Mouse (Mus musculus): ENCODE measurements around the gene Tbc1d8.
A peak's percentile ranks its signal among the peaks of the same experiment; 100 is the strongest.

Gene Tbc1d8

DNA sequence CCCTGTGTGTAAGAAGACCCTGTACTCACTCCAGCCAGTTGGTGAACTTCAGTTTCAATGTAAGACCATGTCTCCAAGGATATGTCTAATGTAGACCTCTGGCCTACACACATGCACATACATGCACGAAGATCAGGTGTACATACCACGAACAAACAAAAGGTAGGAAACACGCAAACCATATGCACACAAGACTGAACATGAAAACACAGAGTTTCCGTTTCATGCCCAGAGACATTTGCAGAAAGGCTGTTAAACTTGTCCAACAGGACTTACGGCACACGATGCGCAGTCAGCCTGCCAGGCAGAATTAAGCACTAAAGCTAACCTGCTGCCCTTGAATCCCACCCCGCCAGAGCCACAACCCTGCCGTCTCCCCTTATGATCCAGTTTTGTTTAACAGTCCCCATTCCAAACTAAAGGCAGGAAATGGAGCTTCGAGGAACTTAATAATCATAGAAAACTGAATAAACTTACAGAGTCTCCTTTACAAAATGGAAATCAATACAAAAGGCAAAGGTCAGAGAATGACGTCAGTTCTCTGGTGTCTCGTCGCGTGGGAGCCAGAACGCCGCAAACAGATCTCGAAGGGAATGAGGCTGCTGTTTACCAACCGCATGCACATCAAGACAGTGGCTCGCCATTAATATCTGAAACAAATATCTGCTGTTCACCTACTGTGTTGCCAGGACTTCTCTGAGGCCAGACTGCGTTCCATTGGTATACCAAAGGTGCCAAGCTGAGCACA, 33.1 kb downstream of the Tbc1d8 start:
- no peak for DNase-seq

DNA sequence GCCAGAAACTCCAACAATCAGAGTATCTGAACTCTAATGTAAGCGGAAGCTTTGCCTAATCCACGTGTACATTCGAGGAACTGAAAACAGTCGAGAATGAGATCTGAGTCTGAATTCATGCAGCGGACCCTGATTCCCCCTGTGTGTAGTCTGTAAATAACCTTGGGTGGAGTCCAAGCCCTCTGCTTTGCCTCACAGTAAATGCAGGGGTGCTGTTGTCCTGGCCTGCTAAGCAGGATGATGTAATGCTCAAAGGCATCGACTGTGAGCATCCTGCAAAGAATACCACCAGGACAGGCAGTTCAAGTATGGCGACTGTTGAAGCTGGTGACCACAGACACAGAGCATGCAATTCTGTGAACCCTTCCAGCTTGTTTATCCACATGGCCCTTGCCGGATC, 34.8 kb downstream of the Tbc1d8 start:
- DNase-seq = no peak

DNA sequence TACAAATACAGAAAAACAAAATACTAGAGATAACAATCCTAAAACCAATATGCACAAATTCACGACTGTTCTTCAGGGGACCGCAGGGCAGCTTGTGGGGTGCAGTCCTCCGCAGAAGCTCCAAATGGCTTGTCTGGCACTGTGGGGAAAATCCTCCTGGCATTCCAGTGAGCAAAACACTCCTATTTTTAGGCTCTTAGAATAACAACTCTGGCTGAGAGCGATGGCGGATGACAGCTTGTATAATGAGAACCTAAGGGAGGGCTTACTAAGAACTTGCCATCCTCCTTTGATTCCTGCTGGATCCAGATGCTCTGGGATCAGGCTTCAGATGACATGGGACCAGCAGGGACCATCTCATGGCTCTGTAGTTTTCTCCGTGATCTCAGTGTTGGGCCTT, 36.9 kb downstream of the Tbc1d8 start:
- DNase-seq = peak; percentile 37

DNA sequence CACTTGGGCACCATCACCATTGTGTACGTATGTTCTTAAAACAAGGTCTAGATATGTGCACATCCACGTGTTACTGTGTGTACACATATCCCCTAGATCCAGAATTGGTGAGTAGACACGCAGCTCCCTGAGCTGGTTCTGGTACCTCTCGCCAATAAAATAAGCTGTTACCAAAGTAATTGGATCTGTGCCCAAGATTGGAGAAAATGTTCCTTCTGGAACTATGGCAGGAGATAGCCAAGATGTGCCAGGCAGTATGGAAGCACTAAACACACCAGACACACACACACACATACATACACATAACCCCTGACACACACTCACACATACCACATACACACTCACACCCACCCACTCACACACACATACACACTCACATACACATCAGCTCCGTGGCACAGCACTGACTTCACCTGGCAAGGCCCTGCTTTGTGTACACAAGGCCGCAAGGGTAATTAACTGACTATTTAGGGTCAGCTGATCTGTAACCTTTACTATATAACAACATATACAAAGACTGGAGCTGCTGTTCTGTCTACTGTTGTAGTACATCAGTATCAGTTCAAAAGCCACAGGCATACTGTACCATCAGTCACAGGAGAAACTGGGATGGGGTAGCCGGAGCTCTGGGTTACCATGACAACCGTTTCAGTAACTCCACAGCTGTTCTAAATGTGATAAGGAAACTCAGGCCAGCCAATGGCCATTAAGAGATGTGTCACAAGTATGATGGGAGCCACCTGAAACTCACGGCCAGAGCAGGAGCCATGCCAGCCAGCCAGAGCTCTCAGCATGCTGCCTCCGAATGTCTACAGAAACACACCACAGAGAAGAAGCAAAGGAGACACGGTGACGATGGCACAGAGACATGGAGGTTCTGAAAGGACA, 38.6 kb downstream of the Tbc1d8 start:
- no peak for DNase-seq

DNA sequence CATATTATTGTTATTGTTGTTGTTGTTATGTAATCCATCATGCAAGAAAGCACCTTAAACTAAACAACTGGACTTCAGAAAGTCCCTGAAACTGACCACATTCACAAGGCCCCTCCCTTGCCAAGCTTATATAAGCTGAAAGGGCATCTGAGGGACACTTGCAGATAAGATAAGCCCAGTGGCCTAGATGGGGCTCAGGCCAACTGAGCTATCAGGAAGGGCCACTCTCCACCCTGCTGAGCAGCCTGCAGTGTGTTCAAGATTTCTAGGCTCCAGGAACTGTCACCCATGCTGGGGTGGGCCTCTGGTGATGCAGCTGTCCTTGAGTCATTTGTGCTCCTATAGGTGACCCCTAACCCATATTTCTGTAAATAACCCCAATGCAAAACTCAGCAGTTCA, 39.9 kb downstream of the Tbc1d8 start:
- no peak for DNase-seq

DNA sequence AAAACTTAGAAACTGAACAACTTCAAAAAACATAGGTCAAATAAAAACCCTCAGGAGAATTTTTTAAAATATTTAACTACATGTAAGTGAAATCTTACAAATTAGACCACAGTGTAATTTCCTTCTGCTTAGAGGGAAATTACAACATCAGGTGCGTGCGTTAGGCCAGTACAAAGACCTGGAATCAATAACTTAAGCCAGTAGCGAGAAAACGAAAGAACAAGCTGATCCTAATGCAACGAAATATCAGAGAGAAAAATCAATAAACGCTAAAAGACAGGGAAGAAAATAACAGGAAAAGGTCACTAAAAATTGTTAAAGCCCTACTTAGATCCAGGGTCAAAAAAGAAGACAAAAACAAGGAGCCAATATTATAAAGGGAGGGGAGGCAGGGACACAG, 44.3 kb downstream of the Tbc1d8 start:
- no peak for DNase-seq

DNA sequence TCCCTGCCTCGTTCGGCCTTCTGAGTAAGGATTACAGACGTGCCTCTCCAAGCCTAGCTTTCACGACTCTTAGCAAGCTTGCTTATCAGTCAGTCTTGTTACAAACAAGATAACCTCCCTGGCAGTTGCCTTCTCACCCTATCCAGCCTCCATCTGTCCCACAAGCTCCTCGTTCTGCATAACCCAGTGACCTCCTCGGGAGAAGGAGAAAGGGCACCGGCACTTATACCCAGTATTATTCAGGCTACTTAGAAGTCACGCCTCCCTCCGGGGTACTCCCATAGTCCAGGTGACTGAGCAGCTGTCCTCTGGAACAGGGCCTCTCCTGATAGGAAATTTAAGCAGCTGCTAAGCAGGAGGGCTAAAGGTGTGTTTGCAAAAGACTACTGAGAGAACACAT, 48.5 kb downstream of the Tbc1d8 start:
- no peak for DNase-seq

DNA sequence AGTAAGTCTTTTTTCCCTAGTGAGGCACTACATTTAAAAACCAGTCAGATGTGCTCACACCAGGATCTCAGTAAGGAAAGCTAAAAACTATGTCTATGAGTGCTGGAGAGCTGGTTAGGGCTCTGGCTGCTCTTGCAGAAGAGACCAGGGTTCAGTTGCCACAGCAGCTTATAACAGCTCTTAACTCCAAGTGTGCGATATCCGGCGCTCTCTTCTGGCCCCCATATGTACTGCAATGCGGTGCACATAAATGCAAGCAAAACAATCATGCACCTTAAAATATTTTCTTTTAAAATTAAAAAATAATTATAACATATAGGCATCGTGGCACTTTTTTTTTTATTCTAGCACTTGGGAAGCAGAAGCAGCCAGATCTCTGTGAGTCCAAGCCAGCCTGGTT, 49.5 kb downstream of the Tbc1d8 start:
- no peak for DNase-seq

DNA sequence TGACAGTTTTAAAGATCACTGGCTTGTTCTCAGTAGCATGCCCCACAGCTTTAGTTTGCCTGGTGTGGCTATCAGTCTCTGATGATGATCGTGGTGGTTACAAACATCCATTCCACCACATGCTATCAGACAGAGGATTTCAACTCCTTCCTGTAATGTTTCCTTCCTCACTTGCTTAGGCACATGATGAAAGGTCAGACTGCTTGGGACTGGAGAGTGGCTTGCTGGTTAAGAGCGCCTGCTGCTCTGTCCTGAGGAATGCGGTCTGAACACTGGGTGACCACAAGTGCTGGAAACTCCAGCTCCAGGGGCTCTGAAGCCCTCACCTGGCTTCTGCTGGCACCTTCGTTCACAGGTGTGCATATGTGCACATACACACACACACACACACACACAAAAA, 50.3 kb downstream of the Tbc1d8 start:
- DNase-seq = no peak

DNA sequence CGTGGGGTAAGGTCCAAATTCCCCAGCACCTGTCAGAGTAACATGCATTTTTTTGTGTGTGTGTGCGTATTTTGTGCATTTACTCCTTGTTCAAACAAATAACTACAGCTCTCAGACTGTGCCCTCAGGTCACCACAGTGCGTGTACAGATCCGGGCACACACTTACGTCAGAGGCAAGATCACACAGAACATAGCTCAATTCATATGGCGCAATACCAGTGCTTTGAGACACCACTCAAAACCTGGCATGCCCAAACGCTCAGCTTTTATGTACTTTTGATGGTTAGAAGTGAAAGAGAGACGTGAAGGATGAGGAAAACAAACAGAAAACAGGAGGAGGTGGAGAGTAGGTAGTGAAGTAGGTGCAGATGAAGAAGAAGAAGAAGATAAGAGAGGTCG, 53.1 kb downstream of the Tbc1d8 start:
- no peak for DNase-seq

DNA sequence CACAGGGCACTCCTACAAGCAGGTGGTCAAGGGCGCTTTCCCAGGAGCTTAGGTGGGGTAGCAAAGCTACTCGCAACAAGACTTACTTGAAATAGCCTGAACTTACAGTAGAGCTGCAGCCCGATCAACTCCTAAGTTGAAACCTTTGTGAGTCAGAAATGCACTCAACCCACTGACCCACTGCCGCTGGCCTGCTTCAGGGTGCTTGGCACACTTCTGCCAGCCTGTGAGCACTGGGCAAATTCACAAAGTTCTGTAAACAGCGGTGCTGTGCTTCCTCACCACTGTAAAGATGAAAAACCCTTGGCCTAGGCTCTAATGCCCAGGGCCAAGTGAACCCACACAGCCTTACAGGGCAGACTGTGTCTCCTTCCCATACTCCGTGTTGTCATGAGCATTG, 57.6 kb downstream of the Tbc1d8 start:
- DNase-seq = no peak

DNA sequence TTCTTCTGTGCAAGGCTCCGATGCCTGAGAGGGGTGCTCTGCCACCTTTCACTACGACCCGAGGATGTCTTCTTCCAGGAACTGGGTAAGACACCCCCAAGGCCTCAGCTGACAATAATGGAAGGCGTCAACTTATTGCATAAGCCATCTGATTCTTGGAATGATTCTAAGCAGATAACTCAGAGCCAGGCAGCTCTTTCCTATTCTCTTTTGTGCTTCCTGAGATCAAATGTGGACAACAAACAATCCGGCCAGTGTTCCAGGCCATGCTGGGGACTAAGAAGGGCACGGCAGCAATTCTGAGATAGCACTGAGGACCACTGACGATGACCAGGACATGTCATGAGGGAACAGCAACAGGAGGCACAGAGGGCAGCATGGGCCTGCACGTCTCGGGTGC, 59.7 kb downstream of the Tbc1d8 start:
- DNase-seq = no peak

DNA sequence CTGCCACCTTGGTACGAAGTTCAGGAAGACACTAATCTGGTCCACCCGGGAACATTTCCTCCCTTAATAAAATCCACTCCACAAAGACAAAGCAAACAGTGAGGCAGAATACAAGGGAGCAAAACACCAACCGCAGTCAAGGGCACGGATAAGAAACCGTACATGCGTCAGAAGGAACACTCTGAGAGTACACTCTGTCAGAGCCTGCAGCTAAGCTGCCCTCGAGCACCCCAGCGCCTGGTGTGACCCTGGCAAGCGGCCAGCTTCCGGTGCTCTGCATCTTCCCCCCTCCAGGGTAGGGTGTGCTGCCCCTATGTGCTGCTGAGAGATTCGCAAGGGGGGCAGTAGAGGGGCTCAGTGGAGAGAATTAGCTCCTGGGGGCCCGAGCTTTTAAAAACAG, 60.7 kb downstream of the Tbc1d8 start:
- no peak for DNase-seq

DNA sequence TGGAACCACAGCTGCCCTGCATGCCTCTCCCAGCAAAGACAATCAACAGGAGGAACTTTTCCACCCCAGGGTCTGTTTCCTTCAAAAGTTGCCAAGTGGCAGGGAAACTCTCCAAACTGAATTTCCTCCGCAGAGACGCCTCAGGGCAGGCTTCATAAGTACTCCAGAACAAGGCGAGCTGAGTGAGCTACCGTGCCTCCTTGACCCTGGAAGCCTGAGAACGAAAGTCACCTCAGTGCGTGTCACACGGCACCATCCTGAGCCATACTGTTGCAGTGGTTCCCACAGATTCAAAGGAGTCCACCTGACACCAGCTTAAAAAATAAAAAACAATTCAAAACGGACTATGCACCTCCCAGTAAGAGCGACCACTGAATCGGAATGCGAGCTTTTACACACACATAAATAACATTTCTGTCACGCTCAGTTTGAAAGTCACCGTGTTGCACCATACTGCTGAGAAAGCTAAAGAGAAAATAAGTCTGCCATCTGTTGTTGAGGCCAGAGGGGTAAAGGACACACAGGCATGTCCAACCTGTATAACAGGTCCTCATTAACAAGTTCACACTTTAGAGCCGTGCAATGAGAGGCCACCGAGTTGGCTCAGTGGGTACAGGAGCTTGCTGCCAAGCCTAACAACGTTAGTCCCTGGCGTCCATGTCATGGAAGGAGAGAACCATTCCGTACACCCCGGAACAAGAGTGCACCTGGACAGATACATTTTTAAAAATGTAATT, 68.3 kb downstream of the Tbc1d8 start:
- no peak for DNase-seq

DNA sequence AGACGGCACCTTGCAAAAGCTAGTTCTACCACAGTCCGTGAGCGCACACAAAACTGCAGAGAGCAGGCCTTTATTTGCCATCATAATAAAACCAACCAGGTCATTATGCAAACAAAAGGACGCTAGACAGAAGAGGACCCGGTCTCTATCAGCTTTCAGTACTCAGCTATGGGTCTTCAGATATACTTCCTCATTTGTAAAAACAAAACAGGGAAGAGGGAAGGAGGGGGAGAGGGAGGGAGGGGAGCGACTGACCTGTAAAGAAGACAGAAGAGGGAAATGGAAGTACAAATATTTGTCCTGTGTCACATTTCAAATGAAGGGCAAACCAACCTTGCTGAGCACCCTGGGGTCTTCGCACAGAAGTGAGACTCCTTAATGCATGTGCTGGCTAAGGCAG, 69.9 kb downstream of the Tbc1d8 start:
- DNase-seq = no peak

DNA sequence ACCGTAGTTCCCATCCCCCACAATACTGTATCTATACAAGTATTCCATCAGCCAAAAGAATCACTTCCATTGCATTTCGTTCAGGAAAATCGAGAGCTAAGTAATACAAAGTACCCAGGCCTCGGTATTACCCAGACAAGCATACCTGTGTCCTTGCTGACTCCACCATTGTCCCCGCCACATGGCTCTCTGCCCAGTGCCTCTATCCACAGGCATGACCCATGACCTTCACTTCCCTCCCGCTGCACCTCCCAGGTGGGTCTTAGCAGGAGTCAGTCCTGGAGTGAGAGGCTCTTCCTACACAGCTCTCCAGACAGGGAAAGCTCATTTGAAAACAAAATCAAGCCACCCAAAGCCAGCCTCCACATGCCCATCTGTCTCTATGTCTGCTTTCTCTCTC, 70.4 kb downstream of the Tbc1d8 start:
- no peak for DNase-seq

DNA sequence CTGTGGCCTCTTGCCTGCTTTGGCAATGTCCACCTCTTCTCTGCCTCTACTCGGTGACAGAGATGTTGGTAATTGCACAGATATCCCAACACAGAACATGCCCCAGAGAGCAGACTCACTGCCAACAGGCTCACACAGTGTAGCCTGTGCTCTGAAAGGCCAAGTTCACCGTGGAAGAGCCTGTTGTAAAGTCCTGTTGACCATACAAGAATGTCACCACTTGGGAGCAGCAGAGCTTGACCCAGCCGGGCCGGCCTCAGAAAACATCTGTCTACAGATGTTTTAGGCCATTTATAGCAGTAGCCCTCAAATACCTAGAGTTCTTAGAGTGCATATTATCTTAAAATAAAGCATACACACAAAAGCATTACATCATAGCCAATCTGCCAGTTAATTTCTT, 71.4 kb downstream of the Tbc1d8 start:
- DNase-seq = no peak

DNA sequence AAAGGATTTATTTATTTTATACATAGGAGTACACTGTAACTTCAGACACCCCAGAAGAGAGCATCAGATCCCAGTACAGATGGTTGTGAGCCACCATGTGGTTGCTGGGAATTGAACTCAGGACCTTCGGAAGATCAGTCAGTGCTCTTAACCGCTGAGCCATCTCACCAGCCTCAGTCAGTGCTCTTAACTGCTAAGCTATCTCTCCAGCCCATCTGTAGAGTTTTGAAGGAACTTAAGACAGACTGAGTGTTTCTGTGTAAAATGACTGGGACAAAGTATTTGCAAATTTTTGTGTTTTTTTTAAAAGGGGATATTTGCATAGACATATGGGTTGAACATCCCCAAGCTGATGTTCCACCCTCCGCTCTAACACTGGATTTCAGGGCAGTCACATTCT, 78.4 kb downstream of the Tbc1d8 start:
- DNase-seq = no peak

DNA sequence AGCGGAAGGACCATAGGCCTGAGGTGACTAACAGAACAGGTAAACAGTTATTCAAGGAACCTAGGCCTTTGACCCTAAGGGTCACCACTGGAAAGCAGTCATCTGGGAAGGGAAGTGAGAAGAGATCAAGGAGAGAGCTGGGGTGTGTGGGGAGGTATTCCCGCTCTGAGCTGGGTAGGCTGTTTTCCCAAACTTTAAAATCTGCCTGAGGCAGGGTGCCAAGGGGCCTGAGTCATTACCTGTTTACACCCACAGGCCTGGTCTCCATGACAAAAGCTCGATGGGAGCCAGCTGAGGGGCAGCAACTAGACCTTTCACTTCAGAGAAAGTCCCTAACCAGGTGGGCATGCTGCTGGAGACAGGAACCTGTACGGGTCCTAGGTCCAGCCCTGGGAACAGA, 79.3 kb downstream of the Tbc1d8 start:
- DNase-seq = no peak

DNA sequence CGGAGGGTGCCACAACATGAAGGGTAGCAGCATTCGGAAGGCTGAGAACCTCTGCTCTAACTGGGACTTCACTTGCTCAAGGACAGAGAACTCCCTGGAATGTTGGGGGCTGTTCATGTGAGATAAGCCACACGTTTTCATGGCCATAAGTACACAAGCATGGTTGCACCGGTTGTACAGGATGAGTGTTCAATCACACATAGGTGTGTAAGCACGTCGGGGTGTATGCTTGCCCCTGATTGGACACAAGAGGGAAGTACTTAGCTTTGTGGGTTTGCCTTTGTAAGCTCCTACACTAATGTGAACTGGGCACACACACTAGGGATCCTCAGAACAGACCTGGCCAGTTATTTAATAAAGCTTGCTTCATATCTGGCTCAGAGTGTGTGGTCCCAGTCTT, 80.3 kb downstream of the Tbc1d8 start:
- DNase-seq = no peak

DNA sequence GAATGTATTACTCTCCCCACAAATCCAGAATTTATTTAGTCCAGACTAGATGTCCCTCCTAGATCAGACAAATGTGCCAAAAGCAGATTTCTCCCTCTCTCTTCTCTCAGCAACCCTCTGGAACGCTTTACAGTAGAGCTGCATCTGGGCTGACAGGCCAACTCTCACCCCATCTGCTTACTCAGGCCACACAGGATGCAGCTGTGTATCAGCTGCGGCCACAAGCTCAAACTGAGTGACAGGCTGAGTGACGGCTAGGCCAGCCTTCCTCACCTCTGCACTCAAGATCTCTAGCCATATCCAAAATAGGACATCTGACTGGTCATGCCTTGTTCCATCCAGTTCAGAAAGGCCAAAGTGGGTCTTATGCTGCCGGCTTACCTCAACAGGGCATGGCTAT, 82.2 kb downstream of the Tbc1d8 start:
- DNase-seq = no peak

DNA sequence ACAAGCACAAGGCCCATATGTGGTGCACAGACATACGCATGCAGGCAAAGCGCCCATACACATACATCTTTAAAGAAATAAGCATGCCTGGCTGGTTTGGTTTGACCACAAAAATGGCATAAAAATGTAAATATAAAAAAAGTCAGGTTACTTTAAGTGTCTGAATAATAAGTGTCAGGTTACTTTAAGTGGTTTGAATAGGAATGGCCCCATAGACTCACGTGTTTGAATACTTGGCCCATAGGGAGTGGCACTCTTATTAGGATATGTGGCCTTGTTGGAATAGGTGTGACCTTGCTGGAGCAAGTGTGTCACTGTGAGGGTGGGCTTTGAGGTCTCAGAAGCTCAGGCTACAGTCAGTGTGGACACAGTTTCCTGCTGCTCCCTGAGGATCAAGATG, 83.9 kb downstream of the Tbc1d8 start:
- DNase-seq = no peak

DNA sequence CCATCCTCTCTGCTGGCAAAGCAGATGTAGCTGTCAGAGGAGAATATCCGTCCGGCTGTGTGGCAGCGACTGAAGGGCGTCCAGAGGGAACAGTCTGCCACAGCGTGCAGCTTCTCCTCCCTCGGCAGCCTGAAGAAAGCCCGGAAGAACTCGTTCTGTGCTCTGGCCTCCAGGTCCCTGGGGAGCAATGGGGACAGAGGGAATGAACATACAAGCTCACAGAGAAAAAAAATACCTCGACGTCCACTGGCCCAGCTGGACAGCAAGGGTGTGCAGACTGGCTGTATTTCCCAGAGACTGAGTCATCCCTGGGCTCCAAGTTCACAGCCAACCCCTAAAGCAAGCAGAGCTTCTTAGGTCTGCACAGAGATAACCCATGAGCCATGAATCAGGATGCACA, 84.5 kb downstream of the Tbc1d8 start:
- DNase-seq = no peak

Data from cerebellum, adult 11 months (tissue).